32 mouse cellular contexts compared by ENCODE assay signal in genomic region chr4:38953633-38954032, GRCm38 (mm10).
"Had no signal": no experiment of that assay in that cellular context is flagged by ENCODE, and none has a peak within 500 bp of the region (broad histone marks: within the 10 kb centered on the region; RNA-seq: fewer than 3 reads in every experiment).

No protein-coding gene starts in this region.

- H3K4me2 ChIP-seq: heart, embryonic 12.5 days; heart, embryonic 13.5 days; heart, embryonic 15.5 days; hindbrain, embryonic 12.5 days; hindbrain, embryonic 13.5 days; hindbrain, embryonic 14.5 days; hindbrain, embryonic 15.5 days; intestine, embryonic 15.5 days; kidney, embryonic 15.5 days had no signal

- DNase-seq: heart, postnatal 14 days; heart, postnatal 36 days; kidney, adult 11 months; kidney, adult 18-20 months; kidney, adult 2 months; kidney, adult 8-10 months; kidney, adult 9 months; kidney, postnatal 10 days; kidney, postnatal 14 days; kidney, postnatal 25 days; kidney, postnatal 36 days; kidney, postnatal 4 days; layer of hippocampus, adult 9-11 months; layer of hippocampus, postnatal 36 days had no signal

- H3K4me1 ChIP-seq: heart, embryonic 15.5 days; hindbrain, embryonic 10.5 days; hindbrain, embryonic 12.5 days; hindbrain, embryonic 13.5 days; hindbrain, embryonic 15.5 days; intestine, embryonic 15.5 days; kidney, embryonic 15.5 days had no signal

- H3K36me3 ChIP-seq: heart, embryonic 12.5 days; heart, embryonic 13.5 days; heart, embryonic 15.5 days; hindbrain, embryonic 10.5 days; hindbrain, embryonic 12.5 days; hindbrain, embryonic 13.5 days; hindbrain, embryonic 15.5 days; intestine, embryonic 15.5 days; kidney, embryonic 15.5 days had no signal

- H3K27ac ChIP-seq: heart, embryonic 13.5 days; heart, embryonic 15.5 days; hindbrain, embryonic 10.5 days; hindbrain, embryonic 12.5 days; hindbrain, embryonic 13.5 days; hindbrain, embryonic 14.5 days; hindbrain, embryonic 15.5 days; hindbrain, postnatal 0 days; intestine, embryonic 15.5 days; kidney, embryonic 15.5 days; kidney, postnatal 0 days; layer of hippocampus, adult 2 months; left cerebral cortex, adult 2 months had no signal

- H3K9me3 ChIP-seq: heart, embryonic 12.5 days; heart, embryonic 13.5 days; heart, embryonic 15.5 days; hindbrain, embryonic 10.5 days; hindbrain, embryonic 12.5 days; hindbrain, embryonic 13.5 days; hindbrain, embryonic 15.5 days; intestine, embryonic 15.5 days; kidney, embryonic 15.5 days had no signal

- H3K27me3 ChIP-seq: heart, embryonic 12.5 days; heart, embryonic 13.5 days; heart, embryonic 15.5 days; hindbrain, embryonic 12.5 days; hindbrain, embryonic 13.5 days; hindbrain, embryonic 15.5 days; intestine, embryonic 15.5 days; kidney, embryonic 15.5 days had no signal

- ATAC-seq: hindbrain, embryonic 16.5 days; hindbrain, postnatal 0 days; inflammation-experienced regulatory T-cells, adult 6 months; intestine, embryonic 15.5 days; intestine, embryonic 16.5 days; intestine, postnatal 0 days had no signal

- H3K9ac ChIP-seq: heart, embryonic 12.5 days; heart, embryonic 13.5 days; heart, embryonic 15.5 days; hindbrain, embryonic 12.5 days; hindbrain, embryonic 13.5 days; hindbrain, embryonic 14.5 days; hindbrain, embryonic 15.5 days; intestine, embryonic 15.5 days; kidney, embryonic 15.5 days had no signal

- H3K4me3 ChIP-seq: heart, embryonic 12.5 days; heart, embryonic 13.5 days; heart, embryonic 15.5 days; hindbrain, embryonic 10.5 days; hindbrain, embryonic 12.5 days; hindbrain, embryonic 13.5 days; hindbrain, embryonic 15.5 days; intestine, embryonic 15.5 days; kidney, embryonic 15.5 days; layer of hippocampus, adult 2 months; left cerebral cortex, adult 2 months had no signal
